Mouse (Mus musculus): Measurements from ENCODE around the gene Usf1.
A peak's percentile ranks its signal among the peaks of the same experiment; 100 is the strongest.

The Usf1 gene

DNA sequence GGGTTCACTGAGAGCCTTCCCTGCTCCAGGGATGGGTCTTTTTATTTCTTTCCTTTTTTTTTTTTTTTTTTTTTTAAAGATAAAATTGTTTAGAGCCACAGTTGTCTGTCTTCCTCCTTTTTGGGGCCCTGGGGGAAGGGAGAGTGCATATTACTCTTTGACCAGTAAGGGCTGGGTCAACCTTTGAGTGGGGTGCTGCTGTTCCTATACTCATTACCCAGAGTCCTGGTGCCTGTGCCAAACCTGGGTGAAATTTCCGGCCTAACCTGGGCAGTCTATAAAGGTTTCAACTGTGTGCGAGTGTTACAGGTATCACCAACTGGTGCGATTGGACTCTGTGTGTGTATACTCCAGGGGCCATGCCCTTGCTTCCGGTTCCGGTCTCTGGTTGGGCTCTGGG, 7.5 kb downstream of the Usf1 start, which contains the start of gene Tstd1:
TSS of gene Tstd1 (plus strand) at position 213 of the 400 bp plus-strand sequence.
- no peak for DNase-seq (ENCODE audit: low spot score)

DNA sequence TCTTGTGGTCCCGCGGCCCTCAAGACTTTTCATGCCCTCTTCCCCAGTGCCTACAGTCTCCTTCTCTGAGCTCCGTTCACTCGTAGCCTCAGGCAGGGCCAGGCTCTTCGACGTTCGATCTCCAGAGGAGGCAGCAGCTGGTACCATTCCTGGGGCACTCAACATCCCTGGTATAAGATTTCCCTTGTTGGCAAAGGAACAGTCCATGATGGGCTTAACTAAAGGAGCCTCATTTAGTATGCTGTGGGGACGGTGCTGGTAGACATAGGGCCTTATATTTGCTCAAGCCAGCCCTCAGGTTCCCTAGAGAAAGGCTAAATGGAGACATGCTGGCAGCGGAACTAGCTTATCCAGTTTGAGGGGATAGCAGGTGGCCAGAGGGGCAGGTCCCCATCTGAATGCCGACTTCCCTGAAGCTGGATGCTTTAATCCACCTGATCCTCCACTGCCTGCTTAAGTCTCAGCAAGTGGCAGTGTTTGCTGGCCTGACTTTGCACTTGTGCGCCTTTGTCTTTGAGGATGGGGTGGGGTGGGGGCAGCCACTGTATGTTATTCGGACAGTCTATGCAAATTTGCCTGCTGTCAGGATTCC, 8.3 kb downstream of the Usf1 start:
- no peak for DNase-seq (ENCODE audit: low spot score)

DNA sequence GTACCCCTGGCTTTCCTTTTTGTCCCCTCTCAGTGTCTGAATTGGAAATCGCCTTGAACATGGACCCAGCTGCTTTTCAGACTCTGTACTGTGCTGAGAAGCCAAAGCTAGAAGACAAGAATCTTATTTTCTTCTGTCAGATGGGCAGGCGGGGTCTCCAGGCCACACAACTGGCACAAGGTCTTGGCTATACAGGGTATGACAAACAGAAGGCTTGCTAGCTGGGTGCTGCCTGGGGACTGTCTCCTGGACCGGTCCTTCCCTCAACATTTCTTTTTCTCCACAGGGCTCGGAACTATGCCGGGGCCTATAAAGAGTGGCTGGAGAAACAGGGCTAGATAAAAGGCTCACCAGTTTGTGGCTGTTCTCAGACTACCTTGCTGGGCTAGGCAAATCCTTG, 8.8 kb downstream of the Usf1 start:
- DNase-seq (ENCODE audit: low spot score), result no peak

DNA sequence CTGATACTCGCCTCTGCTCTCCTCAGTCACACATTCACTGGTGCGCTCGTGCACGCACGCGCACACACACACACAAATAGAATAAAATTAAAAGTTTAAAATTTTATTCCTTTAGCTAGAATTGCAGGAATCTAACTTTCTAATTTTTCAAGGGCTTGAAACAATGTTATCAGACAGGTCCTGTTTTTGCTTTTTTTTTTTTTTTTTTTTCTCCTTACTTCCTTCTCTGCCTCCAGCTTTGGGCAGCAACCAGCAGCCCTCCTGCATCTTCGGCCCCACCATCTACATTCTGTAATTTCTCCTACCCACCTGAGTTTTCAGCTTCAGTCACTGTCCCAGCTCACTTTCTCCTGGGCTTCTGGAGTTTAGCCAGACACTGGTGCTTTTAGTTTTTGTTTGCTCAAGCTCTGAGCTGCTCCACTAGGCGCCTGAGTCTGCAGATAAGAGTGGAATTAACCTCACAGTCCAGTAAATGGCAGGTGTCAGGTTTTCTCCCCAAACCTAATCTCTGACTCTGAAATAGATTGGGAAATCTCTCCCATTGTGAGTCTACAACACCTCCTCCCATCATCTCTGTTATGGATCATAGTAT, 11.5 kb downstream of the Usf1 start:
- no peak for DNase-seq (ENCODE audit: low spot score)

DNA sequence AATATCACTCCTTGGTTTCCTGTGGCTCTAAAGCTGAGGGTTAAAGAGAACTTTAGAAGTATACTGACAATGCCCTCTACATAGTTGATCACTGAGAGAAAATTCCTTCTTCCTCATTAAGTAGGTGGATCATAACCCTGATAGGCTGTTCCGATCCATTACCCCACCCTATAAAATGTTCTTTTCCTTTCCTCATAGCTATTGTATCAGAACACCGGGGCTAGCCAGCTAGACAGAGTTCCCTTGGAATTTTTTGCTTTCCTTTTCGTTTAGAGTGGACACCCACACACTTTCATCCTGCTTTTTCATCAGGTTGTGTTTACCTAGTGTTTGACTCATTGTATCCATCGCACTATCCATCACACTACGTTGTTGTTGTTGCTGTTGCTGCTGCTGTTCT, 13.5 kb downstream of the Usf1 start:
- no peak for DNase-seq (ENCODE audit: low spot score)

DNA sequence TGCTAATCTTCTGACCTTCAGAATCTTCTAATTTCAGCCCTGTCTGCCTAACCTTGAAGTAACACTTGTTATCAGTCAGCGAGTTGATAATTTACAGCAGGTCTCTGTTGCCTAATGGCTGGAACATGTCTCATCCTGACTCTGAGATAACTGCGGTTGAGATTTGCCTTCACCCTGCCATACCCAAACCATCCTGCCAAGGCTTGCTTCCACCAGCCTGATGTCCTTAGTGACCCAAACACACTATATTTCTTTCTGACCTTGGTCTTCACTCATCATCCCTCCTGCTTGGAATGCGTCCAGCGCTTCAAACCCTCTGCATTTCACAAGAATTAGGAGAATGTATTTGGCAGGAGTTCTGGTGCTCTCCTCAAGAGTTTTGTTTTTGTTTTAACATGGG, 14.0 kb downstream of the Usf1 start:
- DNase-seq (ENCODE audit: low spot score), result peak; percentile 58

DNA sequence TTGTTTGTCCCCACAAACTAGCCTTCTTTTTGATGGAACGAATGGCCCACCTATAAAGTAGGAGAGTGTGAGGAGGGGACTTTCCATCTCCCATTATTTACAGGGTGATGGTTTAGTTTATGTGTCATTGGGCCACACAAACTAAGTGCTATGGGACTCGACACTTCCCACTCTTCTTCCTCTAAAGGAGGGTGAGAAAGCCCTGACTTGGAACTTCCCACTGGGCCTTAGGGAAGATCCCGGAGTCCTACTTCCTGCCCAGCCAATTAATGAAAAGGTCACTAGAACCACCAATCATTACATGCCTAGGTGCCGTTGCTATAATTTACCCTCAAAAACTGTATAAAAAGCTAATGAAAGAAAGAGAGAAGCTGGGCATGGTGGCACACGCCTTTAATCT, 21.0 kb downstream of the Usf1 start:
- peak; percentile 50 for DNase-seq (ENCODE audit: low spot score)

DNA sequence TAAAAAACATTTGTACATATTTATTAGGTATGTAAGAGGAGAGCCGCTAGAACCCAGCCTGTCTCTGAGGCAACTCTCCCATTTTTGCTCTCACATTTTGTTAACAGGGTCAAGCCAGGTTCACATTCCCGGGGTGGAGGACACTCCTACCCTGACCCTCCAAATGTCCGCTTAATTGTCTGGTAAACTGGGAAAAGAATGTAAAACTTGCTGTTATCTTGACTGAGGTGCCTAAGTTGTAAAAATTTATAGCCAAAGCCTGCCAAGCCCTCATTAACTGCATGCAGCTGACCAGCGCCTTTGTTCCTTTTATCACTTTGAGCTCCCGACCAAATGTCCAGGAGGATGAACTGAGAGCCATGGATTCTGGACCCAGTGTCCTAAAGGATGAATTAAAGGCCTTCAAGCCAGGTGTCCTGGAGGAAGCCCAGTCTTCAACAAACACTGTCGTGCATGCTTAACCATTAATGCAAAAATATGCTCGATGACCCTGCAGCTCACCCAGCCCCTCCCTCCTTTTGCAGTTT, 24.2 kb downstream of the Usf1 start:
- DNase-seq (ENCODE audit: low spot score), result no peak

DNA sequence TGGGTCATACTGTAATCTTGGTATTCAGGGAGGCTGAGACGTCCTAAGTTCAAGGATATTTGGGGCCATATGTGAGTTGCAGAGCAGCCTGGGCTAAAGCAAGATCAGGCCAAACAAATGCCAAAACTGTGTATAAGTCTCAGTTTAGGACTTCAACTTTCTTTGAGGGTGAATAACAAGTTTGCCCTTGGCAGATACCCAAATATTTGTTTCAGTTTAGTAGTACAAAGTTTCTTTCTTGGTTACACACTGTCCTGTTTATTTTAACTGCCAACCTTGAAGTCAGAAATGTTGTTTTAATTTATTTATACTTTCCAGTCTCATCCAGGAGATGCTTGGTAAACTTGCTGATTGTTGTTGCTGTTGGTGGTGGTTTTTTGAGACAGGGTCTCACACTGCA, 24.9 kb downstream of the Usf1 start:
- DNase-seq (ENCODE audit: low spot score), result peak; percentile 57

DNA sequence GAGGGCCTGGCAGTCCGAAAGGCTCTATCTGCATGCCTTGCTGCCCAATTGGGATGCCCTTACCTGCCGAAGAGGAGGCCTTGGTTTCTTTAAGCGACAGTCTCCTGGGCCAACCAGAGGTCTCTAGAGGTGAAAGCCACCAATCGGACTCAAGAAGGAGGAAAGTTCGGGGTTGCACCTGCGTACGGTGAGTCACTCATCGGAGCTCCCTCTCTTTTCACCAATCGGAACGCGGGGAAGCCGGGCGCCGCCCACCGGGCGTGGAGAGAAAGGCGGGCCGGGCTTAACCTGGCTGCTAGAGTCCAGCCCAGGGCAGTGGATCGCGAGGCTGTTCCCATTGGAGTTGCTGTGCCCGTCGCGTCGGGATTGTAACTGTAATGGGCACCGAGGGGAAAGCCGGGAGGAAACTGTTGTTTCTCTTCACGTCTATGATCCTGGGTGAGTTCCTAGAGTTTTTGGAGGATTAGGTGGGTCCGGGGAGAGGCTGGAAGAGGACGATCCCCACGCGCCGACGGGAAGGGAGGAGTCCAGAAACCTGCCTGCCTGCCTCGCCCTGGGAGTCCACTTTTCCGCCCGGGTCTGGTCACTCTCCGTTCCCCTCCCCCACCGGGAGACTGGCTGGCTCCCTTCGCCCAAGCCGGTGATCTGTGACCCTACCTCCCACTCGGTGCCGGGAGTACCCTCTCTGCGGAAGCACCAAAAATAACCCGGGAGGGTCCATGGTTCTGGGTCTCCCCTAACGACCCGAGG, 26.3 kb downstream of the Usf1 start, which contains the start of gene F11r:
TSS of gene F11r (plus strand) at position 272 of the 750 bp plus-strand sequence.
- DNase-seq (ENCODE audit: low spot score), result no peak

DNA sequence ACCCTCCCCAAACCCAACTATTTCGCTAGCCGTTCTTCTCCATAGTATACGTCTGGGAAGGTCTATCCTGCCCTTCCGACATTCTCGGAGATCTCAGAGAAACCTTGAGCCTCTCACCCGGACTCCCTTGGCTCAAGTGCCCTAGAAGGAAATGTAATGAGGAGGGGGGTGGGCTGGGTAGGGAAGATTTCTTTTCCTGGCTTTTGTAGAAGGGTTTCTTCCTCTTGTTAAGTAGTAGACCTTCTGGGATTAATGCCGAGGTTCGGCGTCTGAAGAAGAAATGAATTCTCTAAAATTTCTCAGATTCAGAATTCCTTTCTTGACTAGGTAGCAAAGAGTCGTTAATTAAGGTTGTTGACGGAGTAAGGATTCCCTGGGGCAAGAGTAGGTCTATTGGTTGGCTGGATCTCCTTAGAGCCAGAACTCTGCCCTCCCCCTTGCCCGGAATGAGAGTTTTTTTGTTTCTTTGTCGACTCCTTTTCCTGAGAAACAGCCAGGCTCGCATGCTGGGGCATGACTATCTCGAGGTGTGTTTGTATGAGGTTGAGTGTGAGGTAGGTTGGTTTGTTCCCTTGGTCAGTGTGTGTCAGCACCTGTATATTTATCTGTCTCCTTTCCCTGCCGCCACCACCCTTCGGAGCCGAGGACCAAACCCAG, 27.0 kb downstream of the Usf1 start:
- no peak for DNase-seq (ENCODE audit: low spot score)

DNA sequence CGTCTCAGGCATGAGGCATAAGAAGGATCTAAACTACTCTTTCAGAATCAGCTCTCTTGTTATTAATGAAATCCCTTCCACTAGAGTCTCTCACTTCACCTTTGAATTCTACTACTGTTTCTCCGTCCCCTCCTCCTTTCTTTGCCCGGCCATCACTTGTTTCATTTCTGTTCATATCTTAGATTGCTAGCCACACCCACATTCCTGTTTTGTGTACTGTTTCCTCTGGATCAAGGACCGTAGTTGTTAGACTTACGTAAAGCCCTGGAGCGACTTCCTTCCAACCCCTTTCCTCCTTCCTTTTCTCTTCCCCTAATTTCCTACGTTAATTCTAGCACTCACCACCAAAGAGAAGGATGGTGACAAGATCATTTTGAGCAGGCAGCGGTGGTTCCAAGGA, 28.0 kb downstream of the Usf1 start:
- DNase-seq (ENCODE audit: low spot score), result no peak

DNA sequence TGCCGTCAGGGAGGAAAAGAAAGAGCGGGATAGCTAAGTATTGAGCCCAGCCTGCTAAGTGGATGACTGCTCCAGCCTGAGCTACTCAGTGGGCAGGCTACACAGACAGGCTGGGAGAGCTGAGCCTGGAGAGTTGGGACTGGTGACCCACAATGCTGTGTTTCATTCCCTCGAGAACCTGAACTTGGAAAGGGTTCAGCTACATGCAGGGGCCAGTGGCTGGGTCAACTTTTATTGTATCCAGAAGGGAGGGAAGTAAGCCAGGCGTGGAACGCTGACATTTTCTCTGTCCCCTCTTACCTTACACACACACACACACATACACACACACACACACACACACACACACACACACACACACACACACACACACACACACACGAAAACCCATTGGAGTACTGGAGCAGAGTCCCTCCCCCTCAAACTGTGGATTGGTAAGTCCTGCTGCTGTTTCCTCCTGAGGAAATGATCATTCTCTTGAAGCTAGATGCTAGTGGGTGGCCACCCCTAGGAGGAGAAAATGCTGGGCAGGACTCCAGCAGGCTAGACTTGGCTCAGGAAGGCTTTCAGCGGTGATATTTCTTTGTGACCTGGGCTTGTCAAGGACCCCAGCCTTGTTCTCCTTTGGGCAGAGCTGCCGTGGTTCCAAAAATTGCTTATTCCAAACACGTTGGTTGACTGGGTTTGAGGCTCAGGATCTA, 29.1 kb downstream of the Usf1 start:
- peak; percentile 81 for DNase-seq (ENCODE audit: low spot score)

DNA sequence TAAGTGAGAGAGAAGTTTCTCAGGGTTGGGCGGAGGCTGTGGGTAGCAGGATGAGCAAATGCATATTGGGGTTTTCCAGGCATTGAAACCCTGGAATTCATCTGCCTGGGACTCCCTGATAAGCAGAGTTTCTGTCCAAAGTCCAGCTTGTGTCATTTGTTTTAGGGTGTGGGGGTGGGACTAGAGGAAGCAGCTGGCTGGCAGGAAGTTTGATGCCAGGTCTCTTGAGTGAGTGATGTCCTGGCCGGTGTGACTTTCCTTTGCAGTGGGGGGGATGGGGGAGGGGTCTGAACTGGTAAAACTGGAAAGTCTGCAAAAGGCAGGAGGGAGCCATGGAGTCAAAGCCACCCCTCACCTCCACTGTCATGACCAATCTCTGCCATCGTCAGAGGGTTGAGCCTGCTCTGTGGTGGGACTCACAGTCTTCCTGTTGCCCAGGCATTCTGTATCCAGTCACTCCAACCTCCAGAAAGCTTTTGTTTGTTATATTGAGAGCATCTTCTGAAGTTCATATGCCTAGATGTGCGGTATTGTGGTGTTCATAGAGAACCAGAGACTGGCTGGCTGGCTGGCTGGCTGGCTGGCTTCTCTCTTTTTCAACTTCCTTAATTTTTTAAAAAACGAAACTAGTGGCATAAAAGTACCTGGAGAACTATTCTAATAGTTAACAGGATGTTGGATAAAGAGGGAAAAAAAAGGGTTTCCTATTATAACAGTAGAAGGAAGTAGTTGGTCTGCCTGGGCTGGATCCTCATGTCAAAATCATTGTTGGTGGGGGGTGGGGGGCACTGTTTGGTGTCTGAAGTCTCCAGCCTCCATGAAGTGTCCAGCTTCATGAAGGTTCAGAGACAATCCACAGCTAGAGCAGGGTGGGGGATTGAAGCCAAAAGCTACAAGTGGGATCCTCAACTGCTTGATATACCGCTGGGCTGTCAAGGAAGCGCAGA, 30.6 kb downstream of the Usf1 start:
- no peak for DNase-seq (ENCODE audit: low spot score)

DNA sequence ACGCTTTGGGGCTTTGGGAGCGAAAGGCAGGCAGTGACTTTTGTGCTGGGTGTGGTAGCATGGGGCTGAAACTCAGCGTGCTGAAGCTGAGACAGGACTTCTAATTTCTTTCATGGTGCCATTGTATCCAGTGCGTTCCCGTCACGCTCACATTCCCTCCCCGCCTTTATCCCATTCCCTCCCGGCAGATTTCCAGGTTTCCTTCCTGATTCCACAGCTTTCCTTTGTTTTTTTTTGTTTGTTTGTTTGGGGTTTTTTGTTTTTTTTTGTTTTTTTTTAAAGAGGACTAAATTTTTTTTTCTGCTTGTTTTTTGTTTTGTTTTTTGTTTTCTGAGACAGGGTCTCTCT, 31.3 kb downstream of the Usf1 start:
- DNase-seq (ENCODE audit: low spot score), result no peak

DNA sequence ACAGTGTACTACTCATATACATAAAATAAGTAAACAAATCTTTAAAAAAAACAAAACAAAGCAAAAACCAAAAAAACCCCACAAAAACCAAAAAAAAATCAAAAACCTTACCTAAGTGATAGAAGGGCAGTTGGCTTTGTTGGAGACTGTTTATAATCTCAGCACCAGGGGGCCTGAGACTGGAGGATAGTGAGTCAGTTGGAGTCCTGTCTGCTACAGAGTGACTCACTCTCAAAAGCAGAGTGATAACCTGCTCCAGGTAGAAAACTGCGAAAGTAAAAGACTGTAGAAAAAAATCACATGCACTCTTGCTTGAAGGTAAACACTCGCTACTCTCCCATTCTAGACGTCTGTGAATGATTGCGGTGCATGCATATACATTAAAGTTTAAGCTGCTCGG, 33.9 kb downstream of the Usf1 start:
- DNase-seq (ENCODE audit: low spot score), result no peak

DNA sequence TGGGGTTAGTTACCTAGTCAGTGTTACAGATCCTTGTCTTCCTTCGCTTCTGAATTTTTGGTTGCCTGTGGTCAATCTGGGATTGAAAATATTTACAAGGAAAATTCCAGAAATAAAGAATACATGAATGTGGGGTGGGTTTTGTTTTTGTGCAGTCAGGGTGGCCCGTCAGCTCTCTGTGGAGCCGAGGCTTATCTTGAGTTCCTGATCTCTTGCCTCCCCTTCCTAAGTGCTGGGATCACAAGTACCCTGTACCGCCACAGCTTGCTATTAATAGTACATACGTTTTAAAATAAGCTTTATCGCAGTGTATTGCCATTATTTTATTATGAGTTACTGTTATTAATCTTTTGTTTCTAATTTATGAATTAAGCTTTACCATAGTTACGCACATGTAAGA, 35.7 kb downstream of the Usf1 start:
- no peak for DNase-seq (ENCODE audit: low spot score)

DNA sequence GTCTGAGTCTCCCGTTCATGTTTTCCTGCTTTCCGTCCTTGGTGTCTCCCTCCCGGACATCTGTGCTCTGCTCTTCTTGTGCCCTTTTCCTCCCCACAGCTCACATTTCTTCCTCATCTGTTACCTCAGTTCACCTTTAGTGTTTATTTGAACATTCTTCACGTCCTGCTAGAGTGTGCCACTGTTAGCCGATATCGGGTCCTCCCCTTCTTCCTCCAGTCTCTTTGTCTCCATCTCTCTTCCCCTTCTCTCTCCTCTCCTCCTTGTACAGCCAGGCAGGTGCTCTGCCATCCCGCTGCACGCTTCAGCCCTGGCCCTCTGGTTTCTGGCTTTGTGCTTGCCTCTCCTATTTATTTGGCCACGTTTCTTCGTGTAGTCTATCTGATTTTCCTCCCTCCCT, 36.6 kb downstream of the Usf1 start:
- DNase-seq (ENCODE audit: low spot score), result no peak

DNA sequence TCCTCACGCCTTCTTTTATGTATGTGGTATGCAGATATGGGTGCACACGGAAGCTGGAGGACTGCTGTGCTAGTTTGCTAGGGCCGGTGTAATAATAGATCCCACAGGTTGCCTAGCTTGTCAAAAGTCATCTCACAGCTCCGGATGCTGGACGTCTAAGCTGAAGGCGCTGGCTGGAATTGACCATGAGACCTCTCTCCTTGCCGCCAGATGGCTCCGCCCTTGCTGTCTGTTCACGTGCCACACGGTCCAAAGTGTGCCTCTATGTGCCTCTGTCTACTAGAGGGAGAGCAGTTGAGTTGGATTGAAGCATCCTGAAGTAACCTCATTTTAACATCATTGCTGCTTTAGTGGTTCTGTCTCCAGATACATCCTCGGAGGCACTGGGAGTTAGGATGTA, 38.9 kb downstream of the Usf1 start:
- no peak for DNase-seq (ENCODE audit: low spot score)

DNA sequence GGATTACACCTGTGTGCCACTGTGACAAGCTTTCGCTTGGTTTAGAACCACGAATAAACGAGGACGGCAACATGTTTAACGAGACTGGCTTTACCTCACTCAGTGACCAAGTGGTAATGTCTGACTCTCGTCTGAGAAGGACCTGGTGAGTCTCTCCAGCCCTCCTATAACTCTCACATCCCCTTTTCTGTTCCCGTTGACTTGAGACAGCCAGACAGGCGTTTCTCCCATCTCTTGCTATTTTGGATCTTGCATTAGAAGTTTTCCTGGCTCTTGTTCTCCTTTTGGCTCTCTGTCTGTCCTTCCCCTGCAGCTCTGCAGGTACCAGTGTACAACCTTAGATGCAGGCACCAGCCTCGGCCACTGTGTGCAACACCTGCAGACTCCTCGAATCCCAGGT, 39.9 kb downstream of the Usf1 start:
- DNase-seq (ENCODE audit: low spot score), result no peak

DNA sequence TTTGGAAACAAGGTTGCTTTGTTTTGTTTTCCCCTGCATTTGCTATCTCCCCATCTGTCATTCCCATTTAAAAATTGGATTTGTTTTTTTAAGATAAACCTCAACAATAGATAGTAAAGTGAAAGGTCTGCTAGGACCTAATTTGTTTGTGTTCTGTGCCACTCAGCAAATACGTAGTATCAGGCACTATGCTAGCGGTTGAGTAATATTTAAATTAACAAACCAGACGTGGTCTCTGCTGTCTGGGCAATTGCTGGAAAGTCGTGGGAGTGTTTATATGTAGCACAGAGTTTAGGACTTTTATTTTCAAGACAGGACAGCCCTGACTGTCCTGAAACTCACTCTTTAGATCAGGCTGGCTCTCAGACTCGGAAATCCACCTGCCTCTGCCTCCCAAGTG, 41.4 kb downstream of the Usf1 start:
- no peak for DNase-seq (ENCODE audit: low spot score)

Data from adipocyte (in vitro differentiated cells).